10 mouse cellular contexts compared by ENCODE assay signal in the genomic region with DNA sequence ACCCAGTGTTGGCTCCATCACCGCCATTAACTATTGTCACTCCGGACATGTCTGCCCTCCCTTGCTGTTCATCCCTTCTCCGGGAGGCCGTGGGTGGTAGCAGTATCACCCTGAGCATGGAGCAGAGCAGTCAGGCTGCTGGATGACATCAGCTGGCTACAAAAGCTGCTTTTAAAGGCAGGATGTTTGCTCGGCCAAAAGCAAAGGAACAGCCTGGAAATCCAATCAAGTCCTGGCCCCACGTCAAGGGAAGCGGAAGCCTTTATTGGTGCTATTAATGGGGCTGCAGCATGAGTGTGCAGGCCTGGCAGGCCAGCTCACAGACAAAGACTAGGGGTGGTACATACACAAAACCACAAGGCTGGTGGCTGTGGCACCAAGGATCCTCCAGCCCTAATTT. TPM values are rescaled to one million over a fixed set of nuclear protein-coding genes. Genes with fewer than 3 reads are reported as not detected.
A peak's percentile ranks its signal among the peaks of the same experiment; 100 is the strongest.
DNase-seq lines count a peak whose midpoint lies in the region; ATAC-seq lines count a peak whose summit lies in the region.
"Had no signal": no experiment of that assay in that cellular context is flagged by ENCODE, and none has a peak within 500 bp of the region (broad histone marks: within the 10 kb centered on the region; RNA-seq: fewer than 3 reads in every experiment).

No protein-coding gene starts in this region.

- peaks cover 9% of the 10 kb centered on the region for H3K9me3 ChIP-seq in megakaryocyte, embryonic 14.5 days

- ATAC-seq in megakaryocyte, adult 5-6 weeks (ENCODE audit: poor library complexity, severe bottlenecking), result no peak

- peak; percentile 22 for DNase-seq in cerebellum, adult 9-10 months
- no peak for DNase-seq in cerebellum, postnatal 36 days
- peak; percentile 77 to 80 for DNase-seq in heart, postnatal 10 days
- DNase-seq in lung, postnatal 36 days, result peak; percentile 41
- no peak for DNase-seq in testis, postnatal 14 days (ENCODE audit: low spot score)
- no peak for DNase-seq in ovary, adult 18-20 months (ENCODE audit: low spot score)

- no peaks in the 10 kb centered on the region for H3K36me3 ChIP-seq in megakaryocyte, embryonic 14.5 days (replicated peaks; ENCODE audit: low read length)

- H3K4me3 ChIP-seq in megakaryocyte, embryonic 14.5 days (replicated peaks), result peak overlapping the region; percentile 53

- intact Hi-C loops in heart, postnatal 10 days (cut with DNase I), result loop anchor here (5.0 kb wide), 1 partner anchor 39 kb away; no protein-coding TSS in a partner anchor

- H3K27me3 ChIP-seq in megakaryocyte, embryonic 14.5 days (replicated peaks), result peaks cover 38% of the 10 kb centered on the region

- peaks cover 14% of the 10 kb centered on the region for H3K4me1 ChIP-seq in megakaryocyte, embryonic 14.5 days

RNA-seq across cellular contexts. Expression of gene Stpg4, which starts 36.3 kb away (rescaled TPM):
- polyA plus RNA-seq in megakaryocyte, embryonic 14.5 days (2012; ENCODE audit: insufficient read depth, low replicate concordance), result not detected in 2 replicates
- not detected in 2 replicates for total RNA-seq in megakaryocyte, adult 5-6 weeks (2015)
- total RNA-seq in megakaryocyte, adult 5-6 weeks (2017), result not detected in 2 replicates
- not detected for total RNA-seq in heart, postnatal 10 days (2021)
- total RNA-seq: layer of hippocampus, postnatal 36 days had no signal
- polyA plus RNA-seq: C2C12 had no signal

RNA-seq across cellular contexts. Expression of gene Calm2, which starts 55.5 kb away (rescaled TPM):
- polyA plus RNA-seq in megakaryocyte, embryonic 14.5 days (2012; ENCODE audit: insufficient read depth, low replicate concordance), result 2.3 and 36.6 TPM in 2 replicates
- total RNA-seq in megakaryocyte, adult 5-6 weeks (2015), result 594 and 654 TPM in 2 replicates
- total RNA-seq in megakaryocyte, adult 5-6 weeks (2017), result 1,417 and 1,603 TPM in 2 replicates
- 100 to 1,000 TPM; 247 to 257 TPM for total RNA-seq in heart, postnatal 10 days (2021)

Comparison
In these comparisons a context has a peak if more than half of its experiments do, and no peak if none do; other contexts are left out.
1. DNase-seq: peak in cerebellum, adult 9-10 months (single experiment), heart, postnatal 10 days (2 of 2) and lung, postnatal 36 days (single experiment); none in cerebellum, postnatal 36 days (0 of 2), testis, postnatal 14 days (single experiment) and ovary, adult 18-20 months (single experiment).